Mouse (Mus musculus) adrenal gland, adult 18-20 months (tissue): ENCODE data around the gene Ankrd6. TPM values are rescaled to one million over a fixed set of nuclear protein-coding genes. Genes with fewer than 3 reads are reported as not detected.
A peak's percentile ranks its signal among the peaks of the same experiment; 100 is the strongest.

ENCODE experiments used
- DNase-seq, 2 experiments: peaks; one replicate each; pipeline ENCODE4 v3.0.0; 2021 to 2022; ENCODE audit warnings: low spot score in 2 of 2
- total RNA-seq, 2 experiments: library from RNA; stranded (reverse); gene quantifications; 1 replicate in 1 of 2; 2 replicates in 1 of 2; pipeline ENCODE4 v1.2.3; 2021

Gene Ankrd6
- total RNA-seq, 2 experiments from 2014 or later = 2.0 to 3.3 TPM

GRCm38 (mm10) chr4:32951035-32951940 is 647 bp upstream of the Ankrd6 start:
- no peak for DNase-seq

DNA sequence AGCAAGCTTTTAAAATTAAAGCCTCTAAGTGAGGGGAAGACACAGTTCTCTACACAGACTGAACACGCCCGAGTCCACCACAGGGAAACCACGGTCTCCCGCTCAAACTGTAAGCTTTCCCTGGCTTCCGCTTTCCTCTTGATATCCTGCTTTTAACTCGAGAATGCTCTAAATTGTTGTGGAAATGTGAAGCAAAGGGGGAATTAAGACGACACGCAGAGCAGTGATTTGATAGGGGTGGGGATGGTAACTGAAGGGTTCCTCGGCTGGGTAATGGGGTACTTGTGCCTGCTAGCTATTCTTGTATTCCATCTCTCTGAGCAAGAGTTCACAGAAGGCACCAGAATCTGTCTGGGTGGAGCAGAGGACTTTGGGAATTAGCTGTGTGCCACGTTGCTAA is 1.9 kb downstream of the Ankrd6 start:
- DNase-seq = no peak

DNA sequence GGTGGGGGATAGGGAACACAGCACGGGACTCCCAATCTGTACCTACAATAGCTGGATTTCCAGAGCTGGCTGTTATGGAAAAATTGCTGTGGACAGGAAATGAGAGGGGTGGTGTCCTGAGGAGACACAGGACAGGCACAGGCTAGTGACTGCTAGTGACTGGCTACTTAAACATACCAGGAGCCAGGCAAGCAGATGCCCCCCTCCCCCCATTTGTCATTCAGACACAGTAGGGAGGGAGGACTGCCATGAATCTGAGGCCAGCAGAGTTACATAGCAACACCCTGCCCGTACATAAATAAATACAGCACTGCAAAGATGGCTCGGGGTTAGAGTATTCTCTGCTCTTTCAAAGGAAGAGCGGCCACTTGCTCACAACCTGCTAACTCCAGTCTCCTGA is 3.0 kb downstream of the Ankrd6 start:
- DNase-seq = no peak

DNA sequence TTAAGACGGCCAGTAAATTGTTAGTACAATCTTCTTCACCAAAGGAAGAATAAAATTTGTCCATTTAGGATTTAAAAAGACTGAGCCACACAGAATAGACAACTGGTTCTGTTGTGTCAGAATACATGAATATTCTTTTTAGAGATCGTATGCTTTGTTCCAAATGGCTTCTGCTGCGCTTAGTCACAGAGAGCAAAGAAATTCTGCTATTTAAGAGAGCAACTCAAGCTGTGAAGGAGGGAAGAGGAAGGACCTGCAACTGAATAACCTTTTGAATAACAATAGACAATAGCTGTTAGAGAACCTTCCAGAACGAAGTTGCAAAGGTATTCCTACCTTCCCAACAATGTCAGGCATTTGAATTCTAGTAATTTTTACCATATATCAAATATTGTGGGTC is 9.7 kb downstream of the Ankrd6 start:
- no peak for DNase-seq

DNA sequence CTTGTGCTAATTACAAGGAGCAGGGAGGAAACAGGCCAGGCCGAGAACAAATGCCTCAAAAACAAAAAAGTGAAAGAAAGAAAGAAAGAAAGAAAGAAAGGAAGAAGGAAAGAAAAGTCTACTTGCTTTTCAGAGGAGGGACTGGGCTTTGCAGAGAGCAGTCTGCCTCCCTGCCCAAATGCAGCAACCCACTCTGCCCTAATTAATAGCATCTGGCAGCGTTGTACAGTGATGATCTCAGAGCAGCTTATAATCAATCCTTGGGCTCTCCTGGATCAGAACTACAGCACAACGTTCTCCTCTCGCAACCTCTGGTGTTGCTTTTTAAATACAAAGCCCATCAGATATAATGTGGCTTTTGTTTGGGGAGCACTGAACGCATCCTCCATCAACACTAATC is 10.7 kb downstream of the Ankrd6 start:
- no peak for DNase-seq

DNA sequence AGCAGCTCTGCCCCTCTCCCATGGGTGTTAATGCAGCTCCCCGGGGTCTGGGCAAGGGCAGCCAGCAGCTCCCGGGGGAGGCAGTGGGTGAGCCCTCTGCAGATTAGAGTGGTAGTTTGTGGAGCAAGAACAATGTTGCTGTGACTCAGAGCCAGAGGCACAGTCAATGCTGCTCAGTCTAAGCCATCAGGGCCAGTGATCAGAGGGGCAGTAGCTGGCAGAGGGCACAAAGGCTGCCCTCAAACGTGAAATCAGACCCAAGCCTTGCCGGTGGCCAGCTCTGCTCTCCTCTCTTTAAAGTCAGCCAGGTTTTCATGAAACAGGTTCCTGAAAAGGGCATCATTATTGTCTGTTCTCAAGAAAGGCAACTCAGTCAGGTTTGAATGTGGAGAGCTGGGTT is 11.1 kb downstream of the Ankrd6 start:
- no peak for DNase-seq

GRCm38 (mm10) chr4:32936762-32937341 is 13.8 kb downstream of the Ankrd6 start:
- no peak for DNase-seq

- no peak for DNase-seq
Observed at GRCm38 (mm10) chr4:32932056-32932455, 18.6 kb downstream of the Ankrd6 start.

DNA sequence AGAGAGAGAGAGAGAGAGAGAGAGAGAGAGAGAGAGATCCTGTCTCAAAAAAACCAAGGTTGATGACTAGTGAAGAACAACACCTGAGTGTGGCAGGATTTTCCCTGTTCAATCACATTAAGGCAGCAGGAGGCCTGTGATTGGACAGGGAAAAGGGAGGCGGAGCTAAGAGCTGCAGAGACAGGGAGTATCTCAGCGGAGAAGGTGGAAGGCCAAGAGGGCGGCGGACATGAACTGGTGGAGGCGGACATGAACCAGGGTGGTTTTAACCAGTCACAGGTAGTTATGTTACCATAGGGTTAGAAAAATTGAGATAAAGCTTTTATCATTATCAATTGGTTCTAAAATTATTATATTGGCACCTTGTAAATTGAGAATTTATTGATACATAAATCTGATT is 20.9 kb downstream of the Ankrd6 start:
- DNase-seq = no peak

- DNase-seq = no peak
Observed at GRCm38 (mm10) chr4:32928692-32929448, 21.8 kb downstream of the Ankrd6 start.

DNA sequence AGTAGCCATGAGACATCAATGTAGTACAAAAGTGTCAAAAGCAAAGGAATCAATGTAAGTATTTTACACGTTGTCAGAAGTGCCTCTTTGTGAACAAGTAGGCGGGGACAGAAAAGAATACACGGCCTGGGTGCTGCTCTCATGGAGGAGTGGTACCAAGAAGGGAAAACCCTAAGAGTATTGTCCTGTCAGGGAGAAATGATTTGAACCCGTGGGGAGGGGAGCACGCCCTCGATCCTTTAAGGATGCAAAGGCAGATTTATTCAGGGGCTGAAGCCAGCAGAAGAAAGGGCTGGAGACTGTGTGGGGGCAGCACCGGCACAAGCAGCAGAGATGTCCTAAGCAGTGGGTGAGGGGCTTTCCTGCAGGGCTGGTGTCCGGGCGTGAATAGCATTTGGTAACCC is 26.7 kb downstream of the Ankrd6 start:
- no peak for DNase-seq

- no peak for DNase-seq
Observed at GRCm38 (mm10) chr4:32923436-32923835, 27.2 kb downstream of the Ankrd6 start.

- DNase-seq = no peak
Observed at GRCm38 (mm10) chr4:32922871-32923270, 27.8 kb downstream of the Ankrd6 start.

GRCm38 (mm10) chr4:32920863-32921262 is 29.8 kb downstream of the Ankrd6 start:
- DNase-seq = no peak

GRCm38 (mm10) chr4:32918571-32918970 is 32.1 kb downstream of the Ankrd6 start:
- no peak for DNase-seq

DNA sequence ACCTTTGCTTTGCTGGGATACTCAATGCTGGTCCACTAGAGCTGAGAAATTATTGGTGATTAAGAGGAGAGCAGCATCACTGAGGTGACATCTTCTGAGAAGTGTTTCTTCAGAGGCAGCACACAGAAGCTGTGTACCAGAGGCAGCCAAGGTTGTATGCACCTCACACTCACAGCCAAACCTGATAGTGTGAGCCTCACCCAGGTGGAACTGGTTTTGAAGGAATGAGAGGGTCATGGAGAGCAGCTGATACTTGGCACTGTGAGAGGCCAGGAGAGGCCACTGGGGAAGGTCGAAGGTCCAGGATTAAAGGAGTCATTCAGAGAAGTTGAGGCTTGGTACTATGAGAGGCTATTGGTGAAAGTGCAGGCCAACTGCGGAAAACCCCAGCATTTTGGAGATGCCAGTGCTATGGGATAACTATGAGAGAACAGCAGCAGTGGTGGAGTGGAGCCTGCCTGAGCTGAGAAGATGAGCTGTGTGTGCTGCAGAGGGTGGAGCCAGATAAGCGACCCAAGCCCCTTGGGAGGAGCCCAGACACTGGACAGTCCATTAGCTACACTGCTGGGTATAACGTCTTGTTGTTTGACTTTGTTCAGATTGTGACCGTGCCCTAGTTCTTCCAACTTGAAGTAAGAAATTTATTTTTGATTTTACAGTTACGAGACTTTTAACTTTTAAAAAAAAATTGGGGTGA is 33.8 kb downstream of the Ankrd6 start:
- no peak for DNase-seq

DNA sequence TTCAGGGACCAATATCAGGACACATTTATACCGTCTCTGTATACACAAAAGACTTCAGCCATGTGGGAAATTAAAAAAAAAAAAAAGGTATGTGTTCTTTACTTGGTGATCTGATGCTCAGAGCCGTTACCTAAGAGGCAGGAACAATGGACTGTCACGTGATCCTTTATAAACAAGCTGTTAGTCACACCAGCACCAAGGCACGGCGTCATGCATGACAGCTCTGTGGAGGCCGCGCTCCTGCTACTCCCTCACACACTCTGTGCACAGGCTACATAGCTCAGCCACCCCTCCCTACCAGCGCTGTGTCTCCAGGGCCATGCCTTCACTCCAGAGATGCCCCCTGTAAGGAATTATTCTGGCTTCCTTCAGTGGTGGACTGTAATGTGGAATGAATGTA is 34.7 kb downstream of the Ankrd6 start:
- no peak for DNase-seq

- no peak for DNase-seq
Observed at GRCm38 (mm10) chr4:32909996-32910395, 40.6 kb downstream of the Ankrd6 start.

DNA sequence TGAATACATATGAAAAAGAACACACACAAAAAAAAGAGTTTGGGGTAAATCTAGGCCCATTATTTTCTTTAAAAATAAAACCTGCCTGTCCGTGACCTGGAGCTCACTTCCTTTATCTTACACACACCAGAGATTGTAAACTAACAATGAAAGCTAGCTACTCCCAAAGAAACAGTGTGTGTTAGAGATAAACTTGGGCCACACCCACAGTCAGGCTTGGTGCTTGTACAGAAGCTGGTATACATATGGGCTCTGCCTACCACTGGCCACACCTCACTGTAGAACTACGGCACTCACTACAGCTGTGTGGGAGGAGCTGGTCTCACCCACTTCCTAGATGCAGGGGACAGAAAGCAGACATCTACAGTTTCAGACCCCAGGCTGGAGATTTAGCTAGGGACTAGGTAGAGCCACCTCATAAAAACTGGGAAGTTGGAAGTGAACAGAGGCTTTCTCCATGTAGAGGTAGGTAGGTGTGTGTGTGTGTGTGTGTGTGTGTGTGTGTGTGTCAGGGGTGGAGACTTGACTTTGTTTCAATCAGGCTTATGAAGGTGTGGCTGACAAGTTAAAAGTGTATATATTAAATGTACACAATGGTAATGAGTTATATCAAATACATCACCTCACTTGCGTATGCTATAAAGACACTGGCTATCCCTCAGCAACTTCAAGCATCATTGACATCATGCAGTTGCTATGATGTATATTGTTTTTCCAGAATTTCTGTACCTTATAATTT is 41.2 kb downstream of the Ankrd6 start:
- DNase-seq = no peak

DNA sequence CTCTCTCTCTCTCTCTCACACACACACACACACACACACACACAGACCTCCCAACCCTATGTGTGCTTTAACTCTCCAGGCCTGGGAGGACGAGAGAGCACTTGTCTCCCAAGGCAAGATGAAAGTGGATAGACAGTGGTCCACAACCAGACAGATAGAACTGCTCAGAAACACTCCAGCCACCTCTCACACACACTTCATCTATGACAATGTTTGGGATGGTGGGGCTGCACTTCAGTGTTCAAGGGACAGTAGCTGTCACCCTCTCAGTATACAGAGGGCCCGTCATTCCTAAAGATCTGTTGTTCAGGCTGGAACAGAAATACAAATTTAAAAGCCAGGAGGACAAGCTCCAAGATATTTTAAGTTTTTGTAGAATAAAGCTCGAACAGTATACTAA is 43.0 kb downstream of the Ankrd6 start:
- DNase-seq = no peak

GRCm38 (mm10) chr4:32906627-32907026 is 44.0 kb downstream of the Ankrd6 start:
- peak; percentile 38 to 50 for DNase-seq
